Mouse (Mus musculus) cortical plate, adult 2 months (tissue): ENCODE results near the gene Klhl9. TPM values are rescaled to one million over a fixed set of nuclear protein-coding genes. Genes with fewer than 3 reads are reported as not detected.
A peak's percentile ranks its signal among the peaks of the same experiment; 100 is the strongest.

ENCODE experiments used
- H3K27ac ChIP-seq: fragments of 200-500 bp; 2 replicates; pipeline ENCODE4 v1.5.1; 2012; ENCODE audit warnings: low read length, control low read depth, inconsistent platforms; ENCODE audit not compliant: insufficient read depth
- H3K4me1 ChIP-seq: fragments of 200-500 bp; 2 replicates; pipeline ENCODE4 v1.6.1; 2011; ENCODE audit warnings: low read length; ENCODE audit not compliant: control insufficient read depth, insufficient read depth
- H3K4me3 ChIP-seq: fragments of 200-500 bp; 2 replicates; pipeline ENCODE4 v1.5.1; 2011; ENCODE audit warnings: mild to moderate bottlenecking, low read length, control low read depth; ENCODE audit not compliant: insufficient read depth
- CTCF ChIP-seq: fragments of 200-500 bp; IDR thresholded peaks from 2 replicates; pipeline ENCODE4 v1.5.1; 2011; ENCODE audit warnings: mild to moderate bottlenecking, control low read depth, low read length; ENCODE audit not compliant: insufficient read depth; ENCODE audit errors: extremely low read depth
- POLR2A ChIP-seq: fragments of 200-500 bp; IDR thresholded peaks from 2 replicates; pipeline ENCODE4 v1.6.1; 2011; ENCODE audit warnings: mild to moderate bottlenecking, low read length, control low read depth; ENCODE audit not compliant: insufficient read depth; ENCODE audit errors: extremely low read depth
- polyA plus RNA-seq: library from polyadenylated mRNA; depleted of rRNA; stranded (reverse); fragments of >200 nt; gene quantifications from 2 replicates; pipeline ENCODE4 v1.2.3, GENCODE M21; 2012

Gene Klhl9
- polyA plus RNA-seq, 1 experiment, result 40.5 TPM

- TF ChIP-seq POLR2A (no peak), CTCF (no peak)
- Histone ChIP-seq H3K4me1 (no peaks in the 10 kb centered on the region), H3K4me3 (no peak overlapping the region), H3K27ac (no peak overlapping the region)
Measured at GRCm38 (mm10) chr4:88749926-88750325, 27.7 kb upstream of the Klhl9 start.

GRCm38 (mm10) chr4:88744207-88744606 is 21.9 kb upstream of the Klhl9 start:
- TF ChIP-seq CTCF (no peak), POLR2A (no peak)
- Histone ChIP-seq H3K4me1 (no peaks in the 10 kb centered on the region), H3K27ac (no peak overlapping the region), H3K4me3 (no peak overlapping the region)

- 0 out of 2 replicates have a peak, but pooled peaks have one; percentile 4 for TF ChIP-seq CTCF
- no peak for TF ChIP-seq POLR2A
- Histone ChIP-seq H3K27ac (no peak overlapping the region), H3K4me1 (no peaks in the 10 kb centered on the region), H3K4me3 (no peak overlapping the region)
Measured at GRCm38 (mm10) chr4:88742771-88743371, 20.6 kb upstream of the Klhl9 start.

- no peak overlapping the region for H3K27ac ChIP-seq
- H3K4me3 ChIP-seq, result no peak overlapping the region
- TF ChIP-seq POLR2A (no peak), CTCF (no peak)
- no peaks in the 10 kb centered on the region for H3K4me1 ChIP-seq
Measured at GRCm38 (mm10) chr4:88741426-88741825, 19.2 kb upstream of the Klhl9 start.

GRCm38 (mm10) chr4:88739036-88739435 is 16.8 kb upstream of the Klhl9 start:
- TF ChIP-seq CTCF (no peak), POLR2A (no peak)
- Histone ChIP-seq H3K27ac (no peak overlapping the region), H3K4me1 (no peaks in the 10 kb centered on the region), H3K4me3 (no peak overlapping the region)

DNA sequence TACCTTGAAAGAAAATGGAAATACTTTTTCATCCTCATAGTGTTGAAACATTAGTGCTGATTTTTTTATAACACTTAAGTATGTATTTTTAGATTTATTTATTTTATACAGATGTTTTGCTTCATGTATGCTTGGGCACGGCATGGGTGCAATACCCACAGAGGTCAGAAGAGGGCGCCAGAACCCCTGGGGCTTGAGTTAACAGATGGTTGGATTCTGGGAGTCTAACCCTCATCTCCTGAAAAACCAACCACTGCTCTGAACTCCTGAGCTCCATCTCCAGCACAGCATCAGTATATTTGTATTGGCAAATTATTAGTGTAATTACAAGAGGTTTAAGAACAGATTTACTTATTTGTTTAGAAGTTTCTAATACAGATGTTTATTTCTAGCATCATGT is 16.2 kb upstream of the Klhl9 start:
- TF ChIP-seq CTCF (peak; percentile 78), POLR2A (no peak)
- Histone ChIP-seq H3K4me3 (no peak overlapping the region), H3K27ac (no peak overlapping the region), H3K4me1 (no peaks in the 10 kb centered on the region)

GRCm38 (mm10) chr4:88727324-88727723 is 5.1 kb upstream of the Klhl9 start:
- TF ChIP-seq CTCF, result peak; percentile 56
- TF ChIP-seq POLR2A, result no peak
- Histone ChIP-seq H3K27ac (no peak overlapping the region), H3K4me3 (no peak overlapping the region), H3K4me1 (no peaks in the 10 kb centered on the region)

DNA sequence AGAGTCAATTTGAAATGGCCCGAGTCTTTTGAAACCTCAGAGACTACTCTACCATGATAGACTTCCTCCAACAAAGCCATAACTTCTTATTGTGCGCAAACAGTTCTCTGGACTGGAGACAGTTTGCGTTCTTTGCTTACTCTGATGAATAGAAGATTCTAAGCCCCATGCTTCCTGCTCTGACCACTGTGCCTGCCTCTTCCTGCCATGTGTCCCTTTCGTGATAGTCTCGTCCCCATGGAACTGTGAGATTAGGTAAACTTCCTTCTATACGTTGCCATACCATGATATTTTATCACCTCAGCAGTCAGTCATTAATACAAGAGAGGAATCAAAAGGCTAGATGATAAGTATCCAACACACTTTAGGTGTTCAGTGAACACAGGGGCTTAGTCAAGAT is 4.5 kb upstream of the Klhl9 start:
- no peak overlapping the region for H3K4me3 ChIP-seq
- H3K4me1 ChIP-seq, result no peaks in the 10 kb centered on the region
- no peak overlapping the region for H3K27ac ChIP-seq
- TF ChIP-seq CTCF, result no peak
- no peak for TF ChIP-seq POLR2A

GRCm38 (mm10) chr4:88723497-88724090 is 1.3 kb upstream of the Klhl9 start:
- TF ChIP-seq CTCF, result no peak
- no peak for TF ChIP-seq POLR2A

GRCm38 (mm10) chr4:88718715-88719114 is 3.5 kb downstream of the Klhl9 start:
- H3K4me3 ChIP-seq, result peak overlapping the region; percentile 84; the same call in 1 of the 2 replicates
- peaks cover 8% of the 10 kb centered on the region for H3K4me1 ChIP-seq
- TF ChIP-seq POLR2A (no peak), CTCF (no peak)

More at GRCm38 (mm10) chr4:88723497-88724090, 1.3 kb upstream of the Klhl9 start:
- Histone ChIP-seq H3K27ac (no peak overlapping the region), H3K4me3 (no peak overlapping the region), H3K4me1 (peaks cover 7% of the 10 kb centered on the region)

More at GRCm38 (mm10) chr4:88718715-88719114, 3.5 kb downstream of the Klhl9 start:
- no peak overlapping the region for H3K27ac ChIP-seq
